Mouse (Mus musculus) liver, adult 2 months (tissue): ENCODE results near the gene Pp2d1. TPM values are rescaled to one million over a fixed set of nuclear protein-coding genes. Genes with fewer than 3 reads are reported as not detected.
"Not testable (repeated sequence)": the region's sequence is repeated elsewhere in the genome, so short reads cannot be mapped to it uniquely, and the experiment has no call there.

ENCODE experiments used
- DNase-seq: peaks from one replicate; pipeline ENCODE4 v3.0.0-alpha.2; 2011; ENCODE audit warnings: low read depth, low spot score; ENCODE audit errors: extremely low read depth
- H3K27ac ChIP-seq: fragments of 200-500 bp; replicated peaks from 2 replicates; pipeline ENCODE4 v1.5.1; 2012; ENCODE audit warnings: low read depth, mild to moderate bottlenecking, control low read depth, inconsistent platforms, low read length; ENCODE audit not compliant: insufficient read depth
- H3K27me3 ChIP-seq: fragments of 200-500 bp; 2 replicates; pipeline ENCODE4 v1.6.1; 2012; ENCODE audit warnings: mild to moderate bottlenecking, moderate library complexity, low read length, inconsistent platforms; ENCODE audit not compliant: control insufficient read depth, insufficient read depth
- H3K36me3 ChIP-seq: fragments of 200-500 bp; 2 replicates; pipeline ENCODE4 v1.6.1; 2012; ENCODE audit warnings: low read length, inconsistent platforms; ENCODE audit not compliant: control insufficient read depth, insufficient read depth
- H3K4me1 ChIP-seq: fragments of 200-500 bp; 2 replicates; pipeline ENCODE4 v1.6.1; 2011; ENCODE audit warnings: low read length; ENCODE audit not compliant: control insufficient read depth, insufficient read depth
- H3K4me3 ChIP-seq: fragments of 200-500 bp; 2 replicates; pipeline ENCODE4 v1.5.1; 2011; ENCODE audit warnings: low read depth, mild to moderate bottlenecking, control low read depth, low read length, moderate library complexity; ENCODE audit not compliant: insufficient read depth
- H3K79me2 ChIP-seq: fragments of 200-500 bp; 2 replicates; pipeline ENCODE4 v1.6.1; 2012; ENCODE audit warnings: inconsistent platforms, mild to moderate bottlenecking, low read length, moderate library complexity; ENCODE audit not compliant: control insufficient read depth, insufficient read depth
- H3K9ac ChIP-seq: fragments of 200-500 bp; 2 replicates; pipeline ENCODE4 v1.6.1; 2012; ENCODE audit warnings: low read depth, mild to moderate bottlenecking, control low read depth, inconsistent platforms, low read length
- CTCF ChIP-seq: fragments of 200-500 bp; IDR thresholded peaks from 2 replicates; pipeline ENCODE4 v1.5.1; 2011; ENCODE audit warnings: low read depth, low read length, control low read depth
- POLR2A ChIP-seq: fragments of 200-500 bp; IDR thresholded peaks from 2 replicates; pipeline ENCODE4 v1.6.1; 2011; ENCODE audit warnings: low read length, control low read depth; ENCODE audit not compliant: insufficient read depth; ENCODE audit errors: extremely low read depth
- WGBS: fragments of 180-500 bp; shearing (Covaris S2); methylation state at CpG from one replicate; pipeline ENCODE4 v1.1.7; 2018; 5-methylcytosine and 5-hydroxymethylcytosine counted together
- polyA plus RNA-seq: library from polyadenylated mRNA; depleted of rRNA; stranded (reverse); fragments of >200 nt; gene quantifications from 2 replicates; pipeline ENCODE4 v1.2.3, GENCODE M21; 2012
- total RNA-seq: library from RNA; depleted of rRNA; stranded (reverse); fragments of >200 nt; gene quantifications from 2 replicates; pipeline ENCODE4 v1.2.3, GENCODE M21; 2014

The Pp2d1 gene
- total and polyA plus RNA-seq, 2 experiments: 0.09 TPM; not detected in 1

- peak overlapping the region; percentile 23; the same call in 1 of the 2 replicates for H3K27ac ChIP-seq
- H3K9ac ChIP-seq: no peak overlapping the region; the same call in 1 of the 2 replicates
- WGBS: 40% methylated on average over 2 of the region's 2 CpGs
Measured at GRCm38 (mm10) chr17:53577151-53577550, 37.9 kb upstream of the Pp2d1 start.

GRCm38 (mm10) chr17:53573019-53573556 lies 33.8 kb upstream of the Pp2d1 start:
- TF ChIP-seq POLR2A (no peak), CTCF (no peak)
- peaks cover 50% of the 10 kb centered on the region; the same call in 1 of the 2 replicates for H3K79me2 ChIP-seq
- no peaks in the 10 kb centered on the region for H3K27me3 ChIP-seq
- no peak overlapping the region for H3K9ac ChIP-seq
- peak overlapping the region; percentile 0; the same call in 1 of the 2 replicates for H3K27ac ChIP-seq
- WGBS: 30% methylated on average over 4 of the region's 4 CpGs
- H3K36me3 ChIP-seq: no peaks in the 10 kb centered on the region
- peak; percentile 67 for DNase-seq
- peaks cover 40% of the 10 kb centered on the region for H3K4me1 ChIP-seq
- H3K4me3 ChIP-seq: no peak overlapping the region

More at GRCm38 (mm10) chr17:53577151-53577550, 37.9 kb upstream of the Pp2d1 start:
- Histone ChIP-seq H3K27me3 (no peaks in the 10 kb centered on the region), H3K79me2 (peaks cover 40% of the 10 kb centered on the region), H3K36me3 (no peaks in the 10 kb centered on the region), H3K4me3 (no peak overlapping the region), H3K4me1 (peaks cover 38% of the 10 kb centered on the region)
- DNase-seq: no peak
- TF ChIP-seq POLR2A (no peak), CTCF (no peak)

GRCm38 (mm10) chr17:53570932-53571331 lies 31.7 kb upstream of the Pp2d1 start:
- not testable (repeated sequence) for H3K4me3 ChIP-seq, DNase-seq, H3K9ac ChIP-seq, H3K36me3 ChIP-seq, H3K27me3 ChIP-seq
- 83% methylated on average over 5 of the region's 5 CpGs for WGBS
- peak overlapping the region; percentile 90 for H3K27ac ChIP-seq
- H3K79me2 ChIP-seq: peaks cover 46% of the 10 kb centered on the region; the same call in 1 of the 2 replicates
- peaks cover 35% of the 10 kb centered on the region for H3K4me1 ChIP-seq

- Histone ChIP-seq H3K79me2 (peaks cover 46% of the 10 kb centered on the region; the same call in 1 of the 2 replicates), H3K4me1 (peaks cover 35% of the 10 kb centered on the region), H3K36me3 (no peaks in the 10 kb centered on the region), H3K9ac (no peak overlapping the region; the same call in 1 of the 2 replicates), H3K27me3 (no peaks in the 10 kb centered on the region), H3K27ac (peak overlapping the region; percentile 90), H3K4me3 (no peak overlapping the region)
- DNase-seq: peak; percentile 81
- no peak for TF ChIP-seq POLR2A
- TF ChIP-seq CTCF: no peak
- 9% methylated on average over 10 of the region's 10 CpGs for WGBS
Measured at GRCm38 (mm10) chr17:53570361-53570875, 31.2 kb upstream of the Pp2d1 start.

- H3K4me1 ChIP-seq: peaks cover 35% of the 10 kb centered on the region
- DNase-seq: peak; percentile 75
- no peaks in the 10 kb centered on the region for H3K27me3 ChIP-seq
- TF ChIP-seq POLR2A (no peak), CTCF (no peak)
- H3K9ac ChIP-seq: peak overlapping the region; percentile 74
- H3K79me2 ChIP-seq: peaks cover 46% of the 10 kb centered on the region; the same call in 1 of the 2 replicates
- H3K4me3 ChIP-seq: peak overlapping the region; percentile 32; the same call in 1 of the 2 replicates
- 7% methylated on average over 6 of the region's 6 CpGs for WGBS
- peak overlapping the region; percentile 90 for H3K27ac ChIP-seq
- no peaks in the 10 kb centered on the region for H3K36me3 ChIP-seq
Measured at GRCm38 (mm10) chr17:53569829-53570228, 30.6 kb upstream of the Pp2d1 start.
